Mouse (Mus musculus): Measurements from ENCODE around the gene Otud3.

- TF ChIP-seq CTCF (conservative IDR thresholded peaks at IDR 0.05; ENCODE audit: insufficient read depth, insufficient read length, low read depth, low read length) (peak; percentile 100), POLR2A (IDR thresholded peaks at IDR 0.05; ENCODE audit: low read depth, low read length) (no peak)
Observed at GRCm38 (mm10) chr4:138851463-138851862, 62.3 kb downstream of the Otud3 start.

Measured in kidney, adult 2 months (tissue).